Comparison of ENCODE assay signal across 22 mouse cellular contexts in the genomic region with DNA sequence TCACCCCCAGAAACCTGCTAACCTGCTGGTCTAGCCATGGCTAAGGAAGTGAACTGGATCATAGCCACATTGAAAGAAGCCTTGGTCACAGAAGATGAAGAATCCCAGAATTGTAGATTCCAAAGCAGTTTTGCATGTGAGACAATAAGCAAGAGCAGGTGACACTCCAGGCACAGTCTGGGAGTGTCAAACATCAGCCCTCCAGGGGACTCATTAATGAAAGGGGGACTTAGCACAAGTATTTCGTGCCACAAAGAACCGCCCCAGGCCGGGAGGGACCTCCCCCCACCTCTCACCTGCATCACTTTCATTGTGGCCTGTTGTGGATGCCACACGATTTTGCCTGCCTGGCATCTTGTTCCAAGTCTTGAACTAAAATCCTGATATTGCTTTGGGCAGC.
"Had no signal": no experiment of that assay in that cellular context is flagged by ENCODE, and none has a peak within 500 bp of the region (broad histone marks: within the 10 kb centered on the region; RNA-seq: fewer than 3 reads in every experiment).

No protein-coding gene starts in this region.

- H3K9ac ChIP-seq: heart, embryonic 12.5 days; hindbrain, embryonic 12.5 days; intestine, embryonic 15.5 days; limb, embryonic 12.5 days; liver, embryonic 13.5 days; liver, embryonic 15.5 days had no signal

- H3K4me3 ChIP-seq: heart, embryonic 10.5 days; heart, embryonic 12.5 days; hindbrain, embryonic 10.5 days; hindbrain, embryonic 12.5 days; intestine, embryonic 15.5 days; layer of hippocampus, adult 2 months; left cerebral cortex, adult 2 months; limb, embryonic 10.5 days; limb, embryonic 12.5 days; liver, embryonic 13.5 days; liver, embryonic 15.5 days had no signal

- H3K9me3 ChIP-seq: heart, embryonic 10.5 days; heart, embryonic 12.5 days; hindbrain, embryonic 10.5 days; hindbrain, embryonic 12.5 days; intestine, embryonic 15.5 days; limb, embryonic 10.5 days; limb, embryonic 12.5 days; liver, embryonic 13.5 days; liver, embryonic 15.5 days had no signal

- DNase-seq: gastrocnemius, postnatal 10 days; gastrocnemius, postnatal 25 days; heart, adult 18-20 months; heart, postnatal 10 days; heart, postnatal 4 days; kidney, adult 18-20 months; kidney, adult 8-10 months; kidney, postnatal 10 days; kidney, postnatal 25 days; kidney, postnatal 4 days; liver; liver, embryonic 13.5 days had no signal

- H3K27ac ChIP-seq: heart, embryonic 10.5 days; hindbrain, embryonic 10.5 days; hindbrain, embryonic 12.5 days; intestine, embryonic 15.5 days; layer of hippocampus, adult 2 months; left cerebral cortex, adult 2 months; limb, embryonic 10.5 days; limb, embryonic 12.5 days; liver, embryonic 13.5 days; liver, embryonic 15.5 days had no signal

- H3K4me1 ChIP-seq: intestine, embryonic 15.5 days; liver, embryonic 13.5 days; liver, embryonic 15.5 days had no signal

- H3K36me3 ChIP-seq: heart, embryonic 10.5 days; heart, embryonic 12.5 days; hindbrain, embryonic 10.5 days; hindbrain, embryonic 12.5 days; intestine, embryonic 15.5 days; limb, embryonic 10.5 days; limb, embryonic 12.5 days; liver, embryonic 13.5 days; liver, embryonic 15.5 days had no signal

- H3K27me3 ChIP-seq: heart, embryonic 12.5 days; hindbrain, embryonic 12.5 days; intestine, embryonic 15.5 days; liver, embryonic 13.5 days; liver, embryonic 15.5 days had no signal
